Mouse (Mus musculus): ENCODE results near the gene Krt24.

DNA sequence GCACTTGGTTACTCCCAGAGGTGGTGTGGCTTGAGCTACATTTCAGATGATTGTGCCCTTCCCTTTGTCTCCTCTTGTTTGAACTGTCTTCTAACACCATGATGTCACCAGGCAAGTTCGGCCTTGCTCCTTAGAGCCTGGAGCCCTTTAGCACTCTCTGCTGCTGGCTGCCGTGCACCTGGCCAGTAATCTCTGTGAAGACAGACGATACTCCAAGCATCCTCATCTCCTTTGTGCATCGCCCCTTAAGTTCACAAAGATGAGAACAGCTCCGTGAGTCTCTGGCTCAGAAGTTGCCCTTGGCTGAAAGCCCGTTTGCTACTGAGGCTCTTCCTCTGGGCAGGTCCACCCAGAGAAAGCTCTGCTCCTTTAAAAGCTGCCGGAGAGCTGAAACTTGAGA is 8.3 kb downstream of the Krt24 start:
- no peak for TF ChIP-seq CTCF (IDR thresholded peaks at IDR 0.05 in 2 of 3, conservative IDR thresholded peaks at IDR 0.05 in 1 of 3; ENCODE audit: control insufficient read depth in 1 of 3, insufficient read depth in 1 of 3, low read depth in 2 of 3, low read length in 3 of 3, poor library complexity in 1 of 3, severe bottlenecking in 1 of 3)
- no peak for TF ChIP-seq TAL1 (IDR thresholded peaks at IDR 0.05; ENCODE audit: low read length)
- TF ChIP-seq HCFC1 (IDR thresholded peaks at IDR 0.05; ENCODE audit: low read depth, low read length): no peak
